Mouse (Mus musculus): ENCODE measurements around the gene Pigw.
"Not testable (repeated sequence)": the region's sequence is repeated elsewhere in the genome, so short reads cannot be mapped to it uniquely, and the experiment has no call there.

Gene Pigw

GRCm38 (mm10) chr11:84879007-84879771 is 896 bp downstream of the Pigw start:
- no peak for DNase-seq (ENCODE audit: low spot score in 2 of 2)

- not testable (repeated sequence) for DNase-seq (ENCODE audit: low spot score in 2 of 2)
Measured at GRCm38 (mm10) chr11:84876020-84876419, 4.1 kb downstream of the Pigw start.

- no peak for DNase-seq (ENCODE audit: low spot score in 2 of 2)
Measured at GRCm38 (mm10) chr11:84873042-84873833, 6.8 kb downstream of the Pigw start.

- no peak for DNase-seq (ENCODE audit: low spot score in 2 of 2)
Measured at GRCm38 (mm10) chr11:84871548-84872069, 8.5 kb downstream of the Pigw start.

- DNase-seq (ENCODE audit: low spot score in 2 of 2), result no peak
Measured at GRCm38 (mm10) chr11:84871046-84871445, 9.0 kb downstream of the Pigw start.

- DNase-seq (ENCODE audit: low spot score in 2 of 2), result peak; percentile 87 to 89
Measured at GRCm38 (mm10) chr11:84870337-84871043, 9.6 kb downstream of the Pigw start, which contains the start of gene Ggnbp2. Ggnbp2 (minus strand) TSS chr11:84870817.

GRCm38 (mm10) chr11:84869537-84870232 is 10.4 kb downstream of the Pigw start:
- DNase-seq (ENCODE audit: low spot score in 2 of 2), result peak; percentile 90

- DNase-seq (ENCODE audit: low spot score in 2 of 2), result no peak
Measured at GRCm38 (mm10) chr11:84868786-84869259, 11.3 kb downstream of the Pigw start.

GRCm38 (mm10) chr11:84867586-84867985 is 12.5 kb downstream of the Pigw start:
- DNase-seq (ENCODE audit: low spot score in 2 of 2), result no peak

GRCm38 (mm10) chr11:84865268-84865667 is 14.8 kb downstream of the Pigw start:
- no peak for DNase-seq (ENCODE audit: low spot score in 2 of 2)

GRCm38 (mm10) chr11:84855285-84855684 is 24.8 kb downstream of the Pigw start:
- DNase-seq (ENCODE audit: low spot score in 2 of 2), result no peak

GRCm38 (mm10) chr11:84847475-84848090 is 32.5 kb downstream of the Pigw start:
- DNase-seq (ENCODE audit: low spot score in 2 of 2), result no peak

GRCm38 (mm10) chr11:84846741-84847474 is 33.2 kb downstream of the Pigw start:
- no peak for DNase-seq (ENCODE audit: low spot score in 2 of 2)

- no peak for DNase-seq (ENCODE audit: low spot score in 2 of 2)
Measured at GRCm38 (mm10) chr11:84839330-84839729, 40.8 kb downstream of the Pigw start.

GRCm38 (mm10) chr11:84829495-84829894 is 50.6 kb downstream of the Pigw start:
- DNase-seq (ENCODE audit: low spot score in 2 of 2), result not testable (repeated sequence)

- peak; percentile 83 to 85 for DNase-seq (ENCODE audit: low spot score in 2 of 2)
Measured at GRCm38 (mm10) chr11:84828516-84829399, 51.3 kb downstream of the Pigw start, which contains the start of gene Dhrs11. Dhrs11 (minus strand) TSS chr11:84828994.

- no peak for DNase-seq (ENCODE audit: low spot score in 2 of 2)
Measured at GRCm38 (mm10) chr11:84827901-84828503, 52.1 kb downstream of the Pigw start.

- no peak for DNase-seq (ENCODE audit: low spot score in 2 of 2)
Measured at GRCm38 (mm10) chr11:84827492-84827891, 52.6 kb downstream of the Pigw start.

Measured in right cerebral cortex, adult 2 months (tissue).